Mouse (Mus musculus) MEL (cell line): ENCODE results near the gene Ccdc7a. TPM values are rescaled to one million over a fixed set of nuclear protein-coding genes. Genes with fewer than 3 reads are reported as not detected.

Source experiments
- DNase-seq: peaks from one replicate; pipeline ENCODE4 v3.0.0; 2011; ENCODE audit warnings: low read depth, low spot score
- H3K27ac ChIP-seq: 2 replicates; pipeline ENCODE4 v1.5.1; 2012; ENCODE audit warnings: low read depth, mild to moderate bottlenecking, control low read depth, low read length, moderate library complexity; ENCODE audit not compliant: control insufficient read depth
- H3K27me3 ChIP-seq, 2 experiments: fragments of 150-350 bp in 1 of 2; sonication (generic) in 1 of 2; 2 replicates each; pipeline ENCODE4 v1.6.1; 2012; ENCODE audit warnings: low read length in 2 of 2, mild to moderate bottlenecking in 2 of 2, improper control_type of control experiment in 1 of 2, moderate library complexity in 1 of 2; ENCODE audit not compliant: insufficient read depth in 2 of 2, control insufficient read depth in 1 of 2
- H3K36me3 ChIP-seq, 2 experiments: 2 replicates each; pipeline ENCODE4 v1.6.1; 2012 to 2014; ENCODE audit warnings: low read length in 2 of 2, improper control_type of control experiment in 1 of 2, inconsistent platforms in 1 of 2, mild to moderate bottlenecking in 1 of 2; ENCODE audit not compliant: insufficient read depth in 2 of 2, control insufficient read depth in 1 of 2
- H3K4me1 ChIP-seq, 2 experiments: fragments of 150-350 bp in 1 of 2; sonication (generic) in 1 of 2; 2 replicates each; pipeline ENCODE4 v1.6.1; 2012; ENCODE audit warnings: low read length in 2 of 2, improper control_type of control experiment in 1 of 2, mild to moderate bottlenecking in 1 of 2; ENCODE audit not compliant: insufficient read depth in 2 of 2, control insufficient read depth in 1 of 2
- H3K4me3 ChIP-seq, 2 experiments: fragments of 150-350 bp in 1 of 2; sonication (generic) in 1 of 2; 2 replicates each; pipeline ENCODE4 v1.5.1; 2012; ENCODE audit warnings: low read depth in 2 of 2, low read length in 2 of 2, mild to moderate bottlenecking in 2 of 2, moderate library complexity in 2 of 2, control low read depth in 1 of 2, improper control_type of control experiment in 1 of 2; ENCODE audit not compliant: control insufficient read depth in 1 of 2, insufficient read depth in 1 of 2
- H3K79me2 ChIP-seq: 2 replicates; pipeline ENCODE4 v1.6.1; 2012; ENCODE audit warnings: mild to moderate bottlenecking, low read length, moderate library complexity; ENCODE audit not compliant: control insufficient read depth, poor library complexity, insufficient read depth
- H3K9ac ChIP-seq: 2 replicates; pipeline ENCODE4 v1.6.1; 2012; ENCODE audit warnings: low read depth, mild to moderate bottlenecking, control low read depth, low read length, moderate library complexity; ENCODE audit not compliant: control insufficient read depth, poor library complexity, severe bottlenecking
- H3K9me3 ChIP-seq: fragments of 150-350 bp; sonication (generic); replicated peaks from 2 replicates; pipeline ENCODE4 v1.6.1; 2012; ENCODE audit warnings: mild to moderate bottlenecking, low read length, improper control_type of control experiment, moderate library complexity; ENCODE audit not compliant: insufficient read depth
- BHLHE40 ChIP-seq: IDR thresholded peaks from 2 replicates; pipeline ENCODE4 v1.6.1; 2012; ENCODE audit warnings: low read depth, mild to moderate bottlenecking, inconsistent platforms, low read length, improper control_type of control experiment, borderline replicate concordance
- CHD1 ChIP-seq: IDR thresholded peaks from 2 replicates; pipeline ENCODE4 v1.6.1; 2012; ENCODE audit warnings: low read depth, mild to moderate bottlenecking, inconsistent platforms, low read length, improper control_type of control experiment
- CHD2 ChIP-seq: IDR thresholded peaks from 2 replicates; pipeline ENCODE4 v1.6.1; 2011; ENCODE audit warnings: low read length, improper control_type of control experiment
- CTCF ChIP-seq, 3 experiments: IDR thresholded peaks in 2 of 3; conservative IDR thresholded peaks in 1 of 3; 2 replicates each; pipeline ENCODE4 v1.5.1; 2011 to 2012; ENCODE audit warnings: low read length in 3 of 3, low read depth in 2 of 3, mild to moderate bottlenecking in 2 of 3, improper control_type of control experiment in 1 of 3, inconsistent platforms in 1 of 3, mixed read lengths in 1 of 3, moderate library complexity in 1 of 3; ENCODE audit not compliant: control insufficient read depth in 1 of 3, insufficient read depth in 1 of 3, poor library complexity in 1 of 3, severe bottlenecking in 1 of 3
- E2F4 ChIP-seq: IDR thresholded peaks from 2 replicates; pipeline ENCODE4 v1.6.1; 2011; ENCODE audit warnings: low read depth, low read length, improper control_type of control experiment, borderline replicate concordance
- ELF1 ChIP-seq: IDR thresholded peaks from 2 replicates; pipeline ENCODE4 v1.6.1; 2014; ENCODE audit warnings: low read depth, mild to moderate bottlenecking, inconsistent platforms, low read length, improper control_type of control experiment, moderate library complexity
- EP300 ChIP-seq, 2 experiments: IDR thresholded peaks; 2 replicates each; pipeline ENCODE4 v1.6.1; 2011; ENCODE audit warnings: improper control_type of control experiment in 2 of 2, low read length in 2 of 2, low read depth in 1 of 2, mild to moderate bottlenecking in 1 of 2
- ETS1 ChIP-seq: IDR thresholded peaks from 2 replicates; pipeline ENCODE4 v1.6.1; 2012; ENCODE audit warnings: low read depth, mild to moderate bottlenecking, inconsistent platforms, low read length, improper control_type of control experiment, moderate library complexity
- GABPA ChIP-seq: IDR thresholded peaks from 2 replicates; pipeline ENCODE4 v1.6.1; 2012; ENCODE audit warnings: low read depth, mild to moderate bottlenecking, inconsistent platforms, low read length, improper control_type of control experiment, moderate library complexity
- GATA1 ChIP-seq: IDR thresholded peaks from 2 replicates; pipeline ENCODE4 v1.6.1; 2011; ENCODE audit warnings: low read depth, low read length, improper control_type of control experiment
- HCFC1 ChIP-seq: IDR thresholded peaks from 2 replicates; pipeline ENCODE4 v1.6.1; 2012; ENCODE audit warnings: low read depth, mild to moderate bottlenecking, inconsistent platforms, low read length, improper control_type of control experiment, moderate library complexity
- JUND ChIP-seq: IDR thresholded peaks from 2 replicates; pipeline ENCODE4 v1.6.1; 2011; ENCODE audit warnings: low read depth, mild to moderate bottlenecking, improper control_type of control experiment, low read length
- KAT2A ChIP-seq: conservative IDR thresholded peaks from 2 replicates; pipeline ENCODE4 v1.6.1; 2012; ENCODE audit warnings: low read depth, low read length, improper control_type of control experiment, inconsistent platforms
- MAFK ChIP-seq: IDR thresholded peaks from 2 replicates; pipeline ENCODE4 v1.6.1; 2011; ENCODE audit warnings: low read depth, mild to moderate bottlenecking, low read length, improper control_type of control experiment, borderline replicate concordance
- MAX ChIP-seq: IDR thresholded peaks from 2 replicates; pipeline ENCODE4 v1.6.1; 2011; ENCODE audit warnings: low read length, improper control_type of control experiment
- MAZ ChIP-seq: IDR thresholded peaks from 2 replicates; pipeline ENCODE4 v1.6.1; 2012; ENCODE audit warnings: low read depth, mild to moderate bottlenecking, inconsistent platforms, low read length, improper control_type of control experiment
- MEF2A ChIP-seq: IDR thresholded peaks from 2 replicates; pipeline ENCODE4 v1.6.1; 2014; ENCODE audit warnings: low read depth, mild to moderate bottlenecking, inconsistent platforms, low read length, improper control_type of control experiment; ENCODE audit not compliant: poor library complexity, insufficient replicate concordance, severe bottlenecking; ENCODE audit errors: extremely low read depth
- MXI1 ChIP-seq: IDR thresholded peaks from 2 replicates; pipeline ENCODE4 v1.6.1; 2011; ENCODE audit warnings: mild to moderate bottlenecking, low read depth, low read length, improper control_type of control experiment
- MYC ChIP-seq: IDR thresholded peaks from 2 replicates; pipeline ENCODE4 v1.6.1; 2011; ENCODE audit warnings: low read depth, mild to moderate bottlenecking, low read length, improper control_type of control experiment, moderate library complexity
- NELFE ChIP-seq: IDR thresholded peaks from 2 replicates; pipeline ENCODE4 v1.6.1; 2011; ENCODE audit warnings: low read depth, low read length, improper control_type of control experiment
- NRF1 ChIP-seq: IDR thresholded peaks from 2 replicates; pipeline ENCODE4 v1.6.1; 2014; ENCODE audit warnings: low read depth, mild to moderate bottlenecking, inconsistent platforms, low read length, improper control_type of control experiment, moderate library complexity; ENCODE audit not compliant: poor library complexity, insufficient read depth, severe bottlenecking
- POLR2A ChIP-seq, 2 experiments: IDR thresholded peaks; 2 replicates each; pipeline ENCODE4 v1.6.1; 2011 to 2012; ENCODE audit warnings: low read length in 2 of 2, mild to moderate bottlenecking in 2 of 2, control low read depth in 1 of 2, improper control_type of control experiment in 1 of 2, low read depth in 1 of 2, moderate library complexity in 1 of 2; ENCODE audit not compliant: control insufficient read depth in 1 of 2, insufficient read depth in 1 of 2, poor library complexity in 1 of 2
- POLR2AphosphoS5 ChIP-seq: IDR thresholded peaks from 2 replicates; pipeline ENCODE4 v1.6.1; 2012; ENCODE audit warnings: low read depth, borderline replicate concordance, mild to moderate bottlenecking, inconsistent platforms, low read length, moderate library complexity, mixed read lengths
- RAD21 ChIP-seq: IDR thresholded peaks from 2 replicates; pipeline ENCODE4 v1.6.1; 2011; ENCODE audit warnings: mild to moderate bottlenecking, low read depth, low read length, improper control_type of control experiment
- RCOR1 ChIP-seq: IDR thresholded peaks from 2 replicates; pipeline ENCODE4 v1.6.1; 2012; ENCODE audit warnings: low read depth, mild to moderate bottlenecking, inconsistent platforms, low read length, improper control_type of control experiment
- SIN3A ChIP-seq: IDR thresholded peaks from 2 replicates; pipeline ENCODE4 v1.6.1; 2012; ENCODE audit warnings: low read length, improper control_type of control experiment, inconsistent platforms
- SMC3 ChIP-seq: IDR thresholded peaks from 2 replicates; pipeline ENCODE4 v1.6.1; 2011; ENCODE audit warnings: low read depth, low read length, improper control_type of control experiment
- TAL1 ChIP-seq: IDR thresholded peaks from 2 replicates; pipeline ENCODE4 v1.6.1; 2012; ENCODE audit warnings: mild to moderate bottlenecking, inconsistent platforms, low read length, moderate library complexity, mixed read lengths
- TCF12 ChIP-seq: IDR thresholded peaks from 2 replicates; pipeline ENCODE4 v1.6.1; 2014; ENCODE audit warnings: low read depth, mild to moderate bottlenecking, inconsistent platforms, low read length, improper control_type of control experiment, moderate library complexity
- UBTF ChIP-seq: IDR thresholded peaks from 2 replicates; pipeline ENCODE4 v1.6.1; 2012; ENCODE audit warnings: low read depth, mild to moderate bottlenecking, inconsistent platforms, low read length, improper control_type of control experiment, moderate library complexity, borderline replicate concordance; ENCODE audit not compliant: insufficient read depth
- USF1 ChIP-seq: IDR thresholded peaks from 2 replicates; pipeline ENCODE4 v1.6.1; 2014; ENCODE audit warnings: low read depth, mild to moderate bottlenecking, inconsistent platforms, low read length, improper control_type of control experiment, moderate library complexity
- USF2 ChIP-seq, 2 experiments: IDR thresholded peaks; 2 replicates each; pipeline ENCODE4 v1.6.1; 2011 to 2012; ENCODE audit warnings: improper control_type of control experiment in 2 of 2, low read length in 2 of 2, borderline replicate concordance in 1 of 2, inconsistent platforms in 1 of 2, low read depth in 1 of 2, mild to moderate bottlenecking in 1 of 2; ENCODE audit not compliant: insufficient read depth in 1 of 2
- ZC3H11A ChIP-seq: IDR thresholded peaks from 2 replicates; pipeline ENCODE4 v1.6.1; 2012; ENCODE audit warnings: low read depth, mild to moderate bottlenecking, inconsistent platforms, low read length, improper control_type of control experiment
- ZKSCAN1 ChIP-seq: IDR thresholded peaks from 2 replicates; pipeline ENCODE4 v1.6.1; 2012; ENCODE audit warnings: low read depth, mild to moderate bottlenecking, inconsistent platforms, low read length, improper control_type of control experiment, moderate library complexity
- ZMIZ1 ChIP-seq: IDR thresholded peaks from 2 replicates; pipeline ENCODE4 v1.6.1; 2012; ENCODE audit warnings: low read depth, mild to moderate bottlenecking, inconsistent platforms, low read length, improper control_type of control experiment, moderate library complexity
- ZNF384 ChIP-seq: IDR thresholded peaks from 2 replicates; pipeline ENCODE4 v1.6.1; 2012; ENCODE audit warnings: low read depth, mild to moderate bottlenecking, inconsistent platforms, low read length, improper control_type of control experiment
- polyA plus RNA-seq, 2 experiments: library from polyadenylated mRNA; stranded (reverse) in 1 of 2; unstranded in 1 of 2; fragments of >175 nt in 1 of 2; fragments of >200 nt in 1 of 2; gene quantifications; 2 replicates each; pipeline versions ENCODE4 v1.2.1 to v1.2.4; 2012; ENCODE audit warnings: low replicate concordance in 2 of 2, low read depth in 1 of 2; ENCODE audit not compliant: insufficient read length in 2 of 2, insufficient read depth in 1 of 2, missing spikeins in 1 of 2
- total RNA-seq: library from RNA; depleted of rRNA; stranded (reverse); fragments of 300-350 nt; gene quantifications from 2 replicates; pipeline ENCODE4 v1.2.3, GENCODE M21; 2012

Gene Ccdc7a
- total and polyA plus RNA-seq, 3 experiments: 0.13 TPM; not detected in 2

DNA sequence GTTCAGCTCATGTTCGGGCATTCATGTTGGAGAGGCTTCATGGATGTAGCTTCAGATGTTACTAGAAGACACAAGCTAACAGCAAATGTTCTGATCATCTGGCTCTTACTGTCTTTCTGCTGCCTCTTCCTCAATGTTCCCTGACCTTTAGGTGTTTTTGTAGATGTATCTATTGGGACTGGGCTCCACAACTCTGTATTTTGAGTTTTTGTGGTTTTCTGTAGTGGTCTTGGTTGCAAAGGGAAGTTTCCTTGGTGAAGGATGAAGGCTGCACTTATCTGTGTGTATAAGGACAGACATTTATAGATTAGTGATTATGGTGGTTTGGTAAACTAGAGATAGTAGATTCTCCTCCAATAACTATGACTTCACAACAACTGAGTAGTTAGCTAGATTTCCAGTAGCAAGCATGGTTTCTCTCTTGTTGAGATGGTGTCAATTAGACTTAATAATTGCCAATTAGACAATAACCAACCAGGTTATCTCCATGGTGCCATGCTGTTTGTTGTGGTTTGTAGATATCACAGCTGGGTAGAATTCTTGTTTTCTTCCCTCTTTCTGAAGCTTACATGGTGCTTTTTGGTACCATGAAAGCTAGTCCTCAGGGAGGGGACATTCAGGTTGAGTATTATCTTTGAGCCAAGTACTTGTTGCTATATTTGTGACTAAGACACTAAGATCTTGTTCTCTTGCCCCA, 368.5 kb downstream of the Ccdc7a start:
- H3K9ac ChIP-seq: no peak overlapping the region
- H3K9me3 ChIP-seq: no peaks in the 10 kb centered on the region
- H3K27me3 ChIP-seq: no peaks in the 10 kb centered on the region
- DNase-seq: peak; percentile 54
- peaks cover 0 to 67% of the 10 kb centered on the region in 2 experiments; a peak in 2 of 4 replicates for H3K36me3 ChIP-seq
- H3K79me2 ChIP-seq: peaks cover 62% of the 10 kb centered on the region
- peaks cover 21 to 32% of the 10 kb centered on the region in 2 experiments for H3K4me1 ChIP-seq
- peak overlapping the region; percentile 46 for H3K27ac ChIP-seq
- no peak overlapping the region for H3K4me3 ChIP-seq
- TF ChIP-seq RAD21: no peak
- peak; percentile 85 for TF ChIP-seq GATA1
- TF ChIP-seq POLR2AphosphoS5: no peak
- TF ChIP-seq MYC: no peak
- no peak for TF ChIP-seq CHD2
- TF ChIP-seq USF1: no peak
- no peak for TF ChIP-seq NRF1
- no peak for TF ChIP-seq ELF1
- TF ChIP-seq MAZ: no peak
- peak; percentile 64 for TF ChIP-seq TCF12
- no peak for TF ChIP-seq POLR2A (IDR thresholded peaks at IDR 0.05; ENCODE audit: control insufficient read depth in 1 of 2, insufficient read depth in 1 of 2, low read depth in 1 of 2, low read length in 2 of 2, poor library complexity in 1 of 2)
- TF ChIP-seq ZNF384: no peak
- no peak for TF ChIP-seq MAFK
- TF ChIP-seq KAT2A: no peak
- TF ChIP-seq SIN3A: 0 out of 2 replicates have a peak, but pooled peaks have one; percentile 37
- TF ChIP-seq ZC3H11A: no peak
- no peak for TF ChIP-seq ZMIZ1
- TF ChIP-seq CTCF (IDR thresholded peaks at IDR 0.05 in 2 of 3, conservative IDR thresholded peaks at IDR 0.05 in 1 of 3; ENCODE audit: control insufficient read depth in 1 of 3, insufficient read depth in 1 of 3, low read depth in 2 of 3, low read length in 3 of 3, poor library complexity in 1 of 3, severe bottlenecking in 1 of 3): no peak
- no peak for TF ChIP-seq HCFC1
- TF ChIP-seq RCOR1: peak; percentile 44; the same call in 1 of the 2 replicates
- no peak for TF ChIP-seq CHD1
- TF ChIP-seq MXI1: no peak
- TF ChIP-seq UBTF: no peak
- no peak for TF ChIP-seq BHLHE40
- TF ChIP-seq ZKSCAN1: no peak
- TF ChIP-seq MEF2A: no peak
- no peak for TF ChIP-seq USF2 (IDR thresholded peaks at IDR 0.05; ENCODE audit: borderline replicate concordance in 1 of 2, insufficient read depth in 1 of 2, low read depth in 1 of 2, low read length in 2 of 2)
- TF ChIP-seq NELFE: no peak
- TF ChIP-seq MAX: no peak
- no peak for TF ChIP-seq JUND
- TF ChIP-seq SMC3: no peak
- TF ChIP-seq E2F4: no peak
- peak; percentile 58 for TF ChIP-seq TAL1
- peak; percentile 61; the same call in 1 of the 2 replicates for TF ChIP-seq ETS1
- TF ChIP-seq EP300 (IDR thresholded peaks at IDR 0.05; ENCODE audit: low read depth in 1 of 2, low read length in 2 of 2): peak; percentile 41 to 66; a peak in 2 of 4 replicates
- no peak for TF ChIP-seq GABPA
